Mouse (Mus musculus) E14TG2a.4 (cell line): ENCODE measurements around the gene A830018L16Rik.

Experiments
- CTCF ChIP-seq: conservative IDR thresholded peaks from 2 replicates; pipeline ENCODE4 v1.5.1; 2014; ENCODE audit warnings: low read length
- NANOG ChIP-seq: IDR thresholded peaks from 2 replicates; pipeline ENCODE4 v1.6.1; 2014; ENCODE audit warnings: borderline replicate concordance, low read length, mixed read lengths
- POU5F1 ChIP-seq: IDR thresholded peaks from 2 replicates; pipeline ENCODE4 v1.6.1; 2014; ENCODE audit warnings: low read length, borderline replicate concordance

DNA sequence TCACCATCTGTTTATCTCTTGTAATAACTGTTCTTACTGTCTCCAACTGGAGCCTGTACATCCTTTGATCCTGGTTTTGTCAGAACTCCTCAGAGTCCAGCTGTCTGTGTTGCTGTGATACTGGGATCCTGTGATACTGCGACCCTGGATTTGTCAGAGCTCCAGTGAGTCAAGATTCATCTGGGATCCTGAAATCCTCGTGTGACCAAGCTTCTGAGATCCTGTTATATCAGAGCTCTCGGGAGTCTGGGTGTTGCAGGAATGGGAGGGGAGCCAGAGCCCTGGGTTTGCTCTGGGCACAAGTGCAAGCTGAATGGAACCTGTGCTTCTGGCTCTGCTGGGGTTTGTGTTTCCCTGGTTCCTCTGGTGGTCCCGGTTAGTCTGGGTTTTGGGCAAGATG, 166.1 kb downstream of the A830018L16Rik start:
- TF ChIP-seq CTCF (no peak), NANOG (no peak), POU5F1 (no peak)
